Mouse (Mus musculus) intestine, embryonic 14.5 days (tissue): ENCODE data around the gene Ncoa6. TPM values are rescaled to one million over a fixed set of nuclear protein-coding genes. Genes with fewer than 3 reads are reported as not detected.
A peak's percentile ranks its signal among the peaks of the same experiment; 100 is the strongest.

Experiments
- ATAC-seq: fragments of 200-750 bp; cut with Nextera tagmentation; replicated peaks from 2 replicates; pipeline ENCODE4 v1.8.0; 2017; ENCODE audit warnings: low read depth, moderate number of reproducible peaks, moderate TSS enrichment, moderate library complexity; ENCODE audit not compliant: low FRiP score, low TSS enrichment
- DNase-seq: peaks from one replicate; pipeline ENCODE4 v3.0.0-alpha.2; 2018; ENCODE audit warnings: low spot score
- H3K27ac ChIP-seq: fragments of 300-500 bp; sonication (generic); 2 replicates; pipeline ENCODE4 v1.5.1; 2014; ENCODE audit warnings: low read depth, mild to moderate bottlenecking, control low read depth
- H3K27me3 ChIP-seq: fragments of 300-500 bp; sonication (generic); replicated peaks from 2 replicates; pipeline ENCODE4 v1.6.1; 2014; ENCODE audit warnings: low read length, control low read depth; ENCODE audit not compliant: control insufficient read depth, insufficient read depth
- H3K36me3 ChIP-seq: fragments of 300-500 bp; sonication (generic); 2 replicates; pipeline ENCODE4 v1.6.1; 2014; ENCODE audit warnings: low read length, control low read depth; ENCODE audit not compliant: control insufficient read depth, insufficient read depth
- H3K4me1 ChIP-seq: fragments of 300-500 bp; sonication (generic); replicated peaks from 2 replicates; pipeline ENCODE4 v1.6.1; 2014; ENCODE audit warnings: low read length, control low read depth, mixed read lengths; ENCODE audit not compliant: control insufficient read depth, insufficient read depth
- H3K4me2 ChIP-seq: fragments of 300-500 bp; sonication (generic); 2 replicates; pipeline ENCODE4 v1.6.1; 2014; ENCODE audit warnings: low read length
- H3K4me3 ChIP-seq: fragments of 300-500 bp; sonication (generic); 2 replicates; pipeline ENCODE4 v1.5.1; 2014; ENCODE audit warnings: low read depth, low read length, control low read depth, mixed read lengths
- H3K9ac ChIP-seq: fragments of 300-500 bp; sonication (generic); 2 replicates; pipeline ENCODE4 v1.6.1; 2014; ENCODE audit warnings: mild to moderate bottlenecking, low read length
- H3K9me3 ChIP-seq: fragments of 300-500 bp; sonication (generic); 2 replicates; pipeline ENCODE4 v1.6.1; 2016; ENCODE audit warnings: low read length, control low read depth; ENCODE audit not compliant: control insufficient read depth
- WGBS: fragments of 180-500 bp; shearing (Covaris S2); extraction: QIAGEN DNeasy Blood & Tissue Kit; methylation state at CpG from one replicate; pipeline ENCODE4 v1.1.7; 2014; 5-methylcytosine and 5-hydroxymethylcytosine counted together
- polyA plus RNA-seq: library from polyadenylated mRNA; unstranded; fragments of >200 nt; fragmentation: Nextera tagmentation; extraction: Ambion mirVana; gene quantifications from 2 replicates; pipeline ENCODE4 v1.2.1, GENCODE M21; 2014

Gene Ncoa6
- polyA plus RNA-seq, 1 experiment from 2014 or later = 27.9 TPM

DNA sequence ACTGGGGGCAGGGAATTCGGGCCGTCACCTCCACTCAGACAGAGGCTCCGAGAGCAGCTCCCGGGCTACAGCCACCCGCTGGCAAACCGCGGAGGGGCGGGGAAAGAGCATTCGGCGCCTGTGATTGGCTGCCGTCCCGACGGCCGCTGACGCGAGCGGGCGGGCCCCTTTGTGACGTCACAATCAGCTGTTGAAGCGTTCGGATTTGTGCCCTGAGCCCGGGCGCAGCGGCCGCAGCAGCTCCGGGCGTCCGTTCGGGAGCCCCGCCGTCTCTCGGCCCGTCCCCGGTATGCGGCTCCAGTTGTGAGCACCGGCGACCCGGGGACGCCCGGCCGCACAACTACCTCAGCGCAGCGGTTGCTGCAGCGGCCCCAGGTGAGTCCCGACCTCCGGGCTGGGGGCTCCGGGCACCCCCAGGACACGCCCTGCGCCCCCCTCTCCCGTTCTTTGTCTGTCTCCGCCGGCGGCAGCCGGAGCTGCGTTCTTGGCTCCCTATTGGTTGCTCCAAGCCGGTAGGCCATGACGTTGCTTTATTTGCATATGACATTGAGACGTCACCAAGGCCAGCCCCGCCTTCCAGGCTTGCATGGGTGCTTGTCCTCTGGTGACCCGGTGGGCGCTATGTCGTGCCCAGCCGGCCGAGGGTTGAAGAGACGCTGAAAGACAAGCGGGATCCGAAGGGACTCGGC is 91.9 kb downstream of the Ncoa6 start:
- no peaks in the 10 kb centered on the region for H3K9me3 ChIP-seq
- under 1% methylated on average over 64 of the region's 68 CpGs for WGBS
- DNase-seq = peak; percentile 98
- H3K4me3 ChIP-seq = peak overlapping the region; percentile 93
- no peaks in the 10 kb centered on the region for H3K36me3 ChIP-seq
- peaks cover 16% of the 10 kb centered on the region for H3K4me1 ChIP-seq
- peak overlapping the region; percentile 97 for H3K27ac ChIP-seq
- H3K4me2 ChIP-seq = peak overlapping the region; percentile 80
- ATAC-seq = peak; percentile 94
- 0 out of 2 replicates have a peak, but pooled peaks cover 8% of the 10 kb centered on the region for H3K27me3 ChIP-seq
- peak overlapping the region; percentile 95 for H3K9ac ChIP-seq

DNA sequence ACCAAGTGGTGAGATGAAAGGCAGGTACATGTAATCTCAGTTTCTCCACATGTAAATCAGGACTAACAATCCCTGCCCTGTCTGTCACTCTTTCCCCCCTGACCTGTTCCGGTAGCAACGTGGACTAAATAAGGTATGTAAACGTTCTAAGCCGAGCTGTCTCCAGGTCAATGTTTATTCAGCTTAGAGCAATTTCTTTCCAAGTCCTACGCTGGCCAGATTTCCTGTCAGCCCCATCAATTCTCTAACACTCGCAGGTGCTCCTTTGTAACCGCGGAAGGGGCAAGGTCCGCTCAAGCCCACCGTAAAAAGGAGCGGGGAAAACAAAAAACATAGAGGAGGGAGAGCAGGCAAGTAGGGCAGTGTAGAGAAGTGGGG is 92.6 kb downstream of the Ncoa6 start:
- Histone ChIP-seq H3K36me3 (no peaks in the 10 kb centered on the region), H3K4me2 (peak overlapping the region; percentile 80), H3K27me3 (0 out of 2 replicates have a peak, but pooled peaks cover 8% of the 10 kb centered on the region), H3K27ac (no peak overlapping the region; the same call in 1 of the 2 replicates), H3K4me3 (peak overlapping the region; percentile 93), H3K9ac (peak overlapping the region; percentile 95), H3K9me3 (no peaks in the 10 kb centered on the region), H3K4me1 (peaks cover 16% of the 10 kb centered on the region)
- WGBS = under 1% methylated on average over 11 of the region's 11 CpGs
- no peak for ATAC-seq
- DNase-seq = no peak

DNA sequence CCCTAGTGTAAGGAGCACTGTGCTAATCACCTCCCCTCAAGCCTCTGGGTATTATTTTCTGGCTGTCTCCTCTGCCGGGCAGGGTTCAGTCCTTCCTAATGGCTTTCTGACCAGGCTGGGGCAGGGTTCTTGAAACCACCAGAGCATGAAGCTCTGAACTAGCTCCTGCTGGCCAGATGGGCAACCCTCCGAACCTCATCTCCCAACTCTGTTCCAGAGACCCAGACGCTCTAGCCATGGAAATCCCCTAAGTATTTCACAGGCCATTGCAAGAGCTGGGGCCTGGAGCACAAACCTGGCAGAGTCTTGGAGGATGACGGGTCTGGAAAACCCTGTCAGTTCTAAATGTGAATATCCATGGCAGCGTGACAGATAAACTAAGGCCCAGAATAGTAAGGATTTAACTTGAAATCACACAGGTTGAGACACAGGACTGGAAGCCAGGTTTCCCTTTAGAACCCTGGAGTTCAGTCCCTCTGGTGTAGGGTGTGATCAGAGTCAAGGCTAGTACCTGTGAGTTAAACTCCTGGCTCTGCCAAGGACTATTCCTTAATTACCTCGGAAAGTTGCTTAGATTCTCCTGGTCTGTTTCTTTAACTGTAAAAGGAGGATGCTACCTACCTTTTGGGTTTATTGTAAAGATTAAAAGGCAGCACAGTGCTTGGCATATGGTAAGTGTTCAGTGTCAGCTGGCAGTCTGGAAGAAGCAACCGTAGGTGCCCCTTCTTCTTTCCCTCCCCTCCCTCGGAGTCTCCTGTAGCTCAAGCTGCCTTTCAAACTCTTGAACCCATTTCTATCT is 93.2 kb downstream of the Ncoa6 start, which contains the start of gene Trp53inp2:
TSS of gene Trp53inp2 (plus strand) at position 799 of the 799 bp plus-strand sequence.
- H3K4me2 ChIP-seq = peak within 1 kb of the TSS; percentile 80
- no peak for ATAC-seq
- 55% methylated on average over 8 of the region's 8 CpGs for WGBS

DNA sequence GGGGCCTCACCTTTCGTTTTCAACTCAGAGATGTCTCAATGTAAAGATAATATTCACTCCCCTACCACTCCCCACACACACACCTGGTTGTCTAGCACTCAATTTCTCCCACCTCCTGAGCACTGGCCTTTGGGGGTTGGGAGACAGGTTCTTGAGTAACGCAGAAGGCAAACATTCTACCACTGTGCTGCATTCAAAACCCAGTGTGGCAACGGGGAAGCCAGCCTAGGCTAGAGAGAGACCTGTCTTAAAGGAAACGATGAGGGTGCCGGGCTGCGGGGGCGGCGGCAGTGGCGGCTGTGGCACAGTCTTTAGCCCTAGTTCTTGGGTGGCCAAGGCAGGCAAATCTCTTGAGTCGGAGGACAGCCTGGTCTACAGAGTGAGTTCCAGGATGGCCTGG is 97.5 kb downstream of the Ncoa6 start:
- no peaks in the 10 kb centered on the region for H3K9me3 ChIP-seq
- H3K27me3 ChIP-seq = 0 out of 2 replicates have a peak, but pooled peaks cover 8% of the 10 kb centered on the region
- H3K4me3 ChIP-seq = no peak overlapping the region
- H3K4me2 ChIP-seq = no peak overlapping the region
- H3K27ac ChIP-seq = no peak overlapping the region
- peaks cover 6% of the 10 kb centered on the region for H3K4me1 ChIP-seq
- WGBS = 77% methylated on average over 10 of the region's 10 CpGs
- no peak for ATAC-seq
- DNase-seq = no peak
- no peaks in the 10 kb centered on the region for H3K36me3 ChIP-seq
- H3K9ac ChIP-seq = no peak overlapping the region

More for the DNA sequence above, 93.2 kb downstream of the Ncoa6 start, which contains the start of gene Trp53inp2:
- Histone ChIP-seq H3K9me3 (no peaks in the 10 kb centered on the region), H3K27me3 (0 out of 2 replicates have a peak, but pooled peaks cover 8% of the 10 kb centered on the region), H3K4me3 (peak within 1 kb of the TSS; percentile 93), H3K4me1 (peaks cover 16% of the 10 kb centered on the region), H3K36me3 (no peaks in the 10 kb centered on the region), H3K9ac (peak within 1 kb of the TSS; percentile 95), H3K27ac (peak within 1 kb of the TSS; percentile 97)
- DNase-seq = no peak

DNA sequence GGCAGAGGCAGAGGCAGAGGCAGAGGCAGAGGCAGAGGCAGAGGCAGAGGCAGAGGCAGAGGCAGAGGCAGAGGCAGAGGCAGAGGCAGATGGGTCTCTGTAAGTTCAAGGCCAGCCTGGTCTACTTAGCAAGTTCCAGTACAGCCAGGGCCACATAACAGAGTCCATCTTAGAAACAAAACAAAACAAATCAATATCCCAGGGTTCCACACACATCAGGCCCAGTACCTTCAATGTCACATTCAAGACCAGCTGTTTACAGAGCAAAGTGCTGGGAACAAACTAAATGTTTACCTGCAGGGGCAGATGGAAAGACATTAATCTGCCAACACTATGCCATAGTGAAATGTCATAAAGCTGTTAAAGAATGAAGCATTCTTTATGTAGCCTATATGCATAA is 99.2 kb downstream of the Ncoa6 start:
- DNase-seq (no peak), ATAC-seq (no peak)
- Histone ChIP-seq H3K27ac (no peak overlapping the region), H3K4me2 (no peak overlapping the region), H3K9me3 (no peaks in the 10 kb centered on the region), H3K36me3 (no peaks in the 10 kb centered on the region), H3K4me1 (peaks cover 8% of the 10 kb centered on the region), H3K27me3 (no peaks in the 10 kb centered on the region), H3K4me3 (no peak overlapping the region), H3K9ac (no peak overlapping the region)

DNA sequence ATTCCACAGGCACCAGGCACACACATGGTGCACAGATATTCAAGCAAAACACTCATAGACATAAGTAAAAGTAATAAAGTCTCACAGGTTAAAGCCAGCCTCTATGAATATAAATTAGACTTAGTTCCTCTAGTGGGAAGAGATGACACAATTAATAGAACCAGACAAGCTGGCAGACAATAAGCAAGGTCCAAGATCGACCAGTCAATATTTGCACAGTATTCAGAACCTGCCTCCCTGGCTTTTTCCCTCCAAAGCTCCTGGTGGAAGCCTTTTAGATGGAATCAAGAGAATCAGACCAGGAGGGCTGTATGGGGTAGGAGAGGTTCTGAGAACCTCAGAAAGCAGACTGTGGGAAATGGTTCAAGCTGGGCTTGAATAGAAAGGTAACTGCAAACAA is 99.8 kb downstream of the Ncoa6 start:
- no peak overlapping the region for H3K4me2 ChIP-seq
- H3K36me3 ChIP-seq = no peaks in the 10 kb centered on the region
- no peak for ATAC-seq
- no peak overlapping the region for H3K27ac ChIP-seq
- H3K9me3 ChIP-seq = no peaks in the 10 kb centered on the region
- no peak overlapping the region for H3K4me3 ChIP-seq
- H3K4me1 ChIP-seq = peaks cover 14% of the 10 kb centered on the region
- H3K9ac ChIP-seq = no peak overlapping the region
- 62% methylated on average over 1 of the region's 1 CpGs for WGBS
- no peaks in the 10 kb centered on the region for H3K27me3 ChIP-seq
- DNase-seq = no peak

DNA sequence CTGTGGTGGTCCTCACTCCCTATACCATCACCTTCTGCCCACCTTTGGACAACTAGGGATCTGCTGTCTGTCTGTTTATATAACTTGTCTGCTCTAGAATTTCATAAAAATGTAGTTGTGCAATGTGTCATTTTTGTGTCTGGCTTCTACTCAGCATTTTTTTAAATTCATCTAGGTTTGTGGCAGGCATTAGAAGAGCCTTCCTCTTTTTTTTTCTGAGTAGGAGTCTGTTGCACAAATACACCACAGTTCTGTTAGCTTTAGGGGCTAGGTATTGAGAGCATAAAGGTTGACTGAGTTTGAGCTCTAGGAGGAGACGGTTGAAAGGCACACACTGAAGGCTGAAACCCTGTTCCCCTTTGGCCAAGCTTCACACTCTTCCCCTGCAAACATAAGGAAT is 100.4 kb downstream of the Ncoa6 start:
- no peak overlapping the region for H3K4me2 ChIP-seq
- no peak for ATAC-seq
- no peaks in the 10 kb centered on the region for H3K9me3 ChIP-seq
- H3K27me3 ChIP-seq = no peaks in the 10 kb centered on the region
- no peak overlapping the region for H3K4me3 ChIP-seq
- H3K27ac ChIP-seq = no peak overlapping the region
- WGBS = 78% methylated on average over 1 of the region's 1 CpGs
- DNase-seq = no peak
- H3K4me1 ChIP-seq = peaks cover 15% of the 10 kb centered on the region
- H3K9ac ChIP-seq = no peak overlapping the region
- H3K36me3 ChIP-seq = no peaks in the 10 kb centered on the region

DNA sequence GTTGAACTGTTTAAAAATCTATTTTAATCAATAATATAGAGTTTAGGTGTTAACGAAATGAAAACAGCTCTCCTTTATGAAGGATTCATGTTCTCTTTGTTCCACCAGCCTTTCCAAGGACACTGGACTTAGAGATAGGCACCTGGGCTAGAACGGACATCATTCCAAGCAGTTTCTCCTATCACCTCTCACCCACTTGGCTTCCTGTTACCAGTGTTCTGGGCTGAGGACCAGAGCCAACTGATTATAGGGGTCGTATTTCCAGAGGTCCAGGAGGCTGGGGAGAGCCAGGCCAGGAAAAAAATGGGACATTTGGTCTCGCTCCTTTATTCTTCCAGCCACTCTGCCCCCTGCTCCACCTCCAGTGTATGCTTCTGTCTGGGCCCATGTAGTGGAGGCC is 101.2 kb downstream of the Ncoa6 start:
- no peak overlapping the region for H3K4me2 ChIP-seq
- H3K36me3 ChIP-seq = no peaks in the 10 kb centered on the region
- no peaks in the 10 kb centered on the region for H3K27me3 ChIP-seq
- no peak overlapping the region for H3K27ac ChIP-seq
- H3K9ac ChIP-seq = no peak overlapping the region
- 64% methylated on average over 4 of the region's 4 CpGs for WGBS
- H3K9me3 ChIP-seq = no peaks in the 10 kb centered on the region
- ATAC-seq = no peak
- peaks cover 15% of the 10 kb centered on the region for H3K4me1 ChIP-seq
- no peak overlapping the region for H3K4me3 ChIP-seq
- no peak for DNase-seq
